Mouse (Mus musculus) kidney, postnatal 0 days (tissue): ENCODE measurements at regions not wholly inside any gene's neighbourhood (a gene's known extent, or its start where the extent isn't known, plus 50 kb on each side); places are given as distances from the start of the nearest gene placed in this dataset.

Experiments used
- ATAC-seq: fragments of 200-750 bp; cut with Nextera tagmentation; replicated peaks from 2 replicates; pipeline ENCODE4 v1.8.0; 2017; ENCODE audit warnings: low read depth, moderate number of reproducible peaks, moderate TSS enrichment, moderate library complexity; ENCODE audit not compliant: low FRiP score
- DNase-seq: peaks from one replicate; pipeline ENCODE4 v3.0.0-alpha.2; 2016; ENCODE audit warnings: low spot score
- H3K27ac ChIP-seq: fragments of 300-500 bp; sonication (generic); 2 replicates; pipeline ENCODE4 v1.5.1; 2014; ENCODE audit warnings: mild to moderate bottlenecking
- H3K27me3 ChIP-seq: fragments of 300-500 bp; sonication (generic); 2 replicates; pipeline ENCODE4 v1.6.1; 2014; ENCODE audit warnings: low read length, mixed read lengths; ENCODE audit not compliant: insufficient read depth
- H3K36me3 ChIP-seq: fragments of 300-500 bp; sonication (generic); 2 replicates; pipeline ENCODE4 v1.6.1; 2014; ENCODE audit warnings: low read length, mixed read lengths; ENCODE audit not compliant: insufficient read depth
- H3K4me1 ChIP-seq: fragments of 300-500 bp; sonication (generic); replicated peaks from 2 replicates; pipeline ENCODE4 v1.6.1; 2014; ENCODE audit warnings: antibody characterized with exemption, low read length, mixed read lengths; ENCODE audit not compliant: insufficient read depth
- H3K4me2 ChIP-seq: fragments of 300-500 bp; sonication (generic); 2 replicates; pipeline ENCODE4 v1.6.1; 2014; ENCODE audit warnings: mild to moderate bottlenecking, low read length, moderate library complexity, mixed read lengths
- H3K4me3 ChIP-seq: fragments of 300-500 bp; sonication (generic); replicated peaks from 2 replicates; pipeline ENCODE4 v1.5.1; 2014; ENCODE audit warnings: low read depth, low read length
- H3K9ac ChIP-seq: fragments of 300-500 bp; sonication (generic); 2 replicates; pipeline ENCODE4 v1.6.1; 2014; ENCODE audit warnings: low read depth, low read length
- H3K9me3 ChIP-seq: fragments of 300-500 bp; sonication (generic); replicated peaks from 2 replicates; pipeline ENCODE4 v1.6.1; 2016; ENCODE audit warnings: low read length, inconsistent platforms, mixed read lengths
- CTCF ChIP-seq: IDR thresholded peaks from 2 replicates; pipeline ENCODE4 v1.5.1; 2016; ENCODE audit warnings: antibody characterized with exemption, low read depth, mild to moderate bottlenecking, moderate library complexity
- WGBS: fragments of 180-500 bp; shearing (Covaris S2); extraction: QIAGEN DNeasy Blood & Tissue Kit; methylation state at CpG from one replicate; pipeline ENCODE4 v1.1.7; 2014; 5-methylcytosine and 5-hydroxymethylcytosine counted together

- WGBS, result 39% methylated on average over 13 of the region's 13 CpGs
- DNase-seq, result peak; percentile 67
- peak overlapping the region; percentile 70 for H3K27ac ChIP-seq
- H3K36me3 ChIP-seq, result no peaks in the 10 kb centered on the region
- H3K4me1 ChIP-seq, result peaks cover 22% of the 10 kb centered on the region
- H3K4me2 ChIP-seq, result no peak overlapping the region
- 0 out of 2 replicates have a peak overlapping the region, but pooled peaks have one; percentile 8 for H3K9ac ChIP-seq
- H3K27me3 ChIP-seq, result no peaks in the 10 kb centered on the region
- H3K4me3 ChIP-seq, result no peak overlapping the region
- no peak for TF ChIP-seq CTCF
- no peaks in the 10 kb centered on the region for H3K9me3 ChIP-seq
- no peak for ATAC-seq
These were observed 66.1 kb upstream of the Haao start for GRCm38 (mm10) chr17:83913711-83914415.

- WGBS, result 85% methylated on average over 6 of the region's 6 CpGs
- ATAC-seq, result no peak
- H3K27me3 ChIP-seq, result no peaks in the 10 kb centered on the region
- H3K4me1 ChIP-seq, result peaks cover 22% of the 10 kb centered on the region
- H3K9me3 ChIP-seq, result no peaks in the 10 kb centered on the region
- TF ChIP-seq CTCF, result no peak
- DNase-seq, result no peak
- no peak overlapping the region for H3K9ac ChIP-seq
- H3K36me3 ChIP-seq, result no peaks in the 10 kb centered on the region
- H3K27ac ChIP-seq, result no peak overlapping the region
- H3K4me2 ChIP-seq, result no peak overlapping the region
- H3K4me3 ChIP-seq, result no peak overlapping the region
These were observed 64.7 kb upstream of the Haao start for GRCm38 (mm10) chr17:83912421-83912820.

- Histone ChIP-seq H3K9me3 (no peaks in the 10 kb centered on the region), H3K27me3 (no peaks in the 10 kb centered on the region)
- 70% methylated on average over 6 of the region's 6 CpGs for WGBS
These were observed 61.0 kb upstream of the Haao start for GRCm38 (mm10) chr17:83908811-83909210.

GRCm38 (mm10) chr17:83907538-83907937 is 59.8 kb upstream of the Haao start:
- no peak for TF ChIP-seq CTCF
- no peak overlapping the region for H3K9ac ChIP-seq
- DNase-seq, result no peak
- 77% methylated on average over 3 of the region's 3 CpGs for WGBS
- no peaks in the 10 kb centered on the region for H3K36me3 ChIP-seq
- H3K27ac ChIP-seq, result no peak overlapping the region
- H3K4me3 ChIP-seq, result no peak overlapping the region
- H3K9me3 ChIP-seq, result no peaks in the 10 kb centered on the region
- no peaks in the 10 kb centered on the region for H3K4me1 ChIP-seq
- no peaks in the 10 kb centered on the region for H3K27me3 ChIP-seq
- H3K4me2 ChIP-seq, result no peak overlapping the region
- ATAC-seq, result no peak

More at GRCm38 (mm10) chr17:83908811-83909210, 61.0 kb upstream of the Haao start:
- Histone ChIP-seq H3K4me2 (no peak overlapping the region), H3K4me3 (no peak overlapping the region), H3K27ac (no peak overlapping the region), H3K36me3 (no peaks in the 10 kb centered on the region), H3K9ac (no peak overlapping the region), H3K4me1 (peaks cover 5% of the 10 kb centered on the region)
- ATAC-seq (no peak), DNase-seq (no peak)
- TF ChIP-seq CTCF, result no peak

- ATAC-seq, result no peak
- DNase-seq, result no peak
- Histone ChIP-seq H3K4me1 (no peaks in the 10 kb centered on the region), H3K27me3 (no peaks in the 10 kb centered on the region), H3K36me3 (no peaks in the 10 kb centered on the region), H3K9me3 (no peaks in the 10 kb centered on the region), H3K4me2 (no peak overlapping the region), H3K9ac (no peak overlapping the region), H3K27ac (no peak overlapping the region), H3K4me3 (no peak overlapping the region)
- TF ChIP-seq CTCF, result no peak
- WGBS, result 90% methylated on average over 12 of the region's 12 CpGs
These were observed 59.2 kb upstream of the Haao start for GRCm38 (mm10) chr17:83906751-83907537.

GRCm38 (mm10) chr17:83903467-83903866 is 55.7 kb upstream of the Haao start:
- H3K27ac ChIP-seq, result no peak overlapping the region
- no peak overlapping the region for H3K9ac ChIP-seq
- H3K36me3 ChIP-seq, result no peaks in the 10 kb centered on the region
- TF ChIP-seq CTCF, result peak; percentile 98
- DNase-seq, result peak; percentile 98
- no peak overlapping the region for H3K4me3 ChIP-seq
- H3K4me1 ChIP-seq, result no peaks in the 10 kb centered on the region
- peak; percentile 65 for ATAC-seq
- H3K27me3 ChIP-seq, result no peaks in the 10 kb centered on the region
- 6% methylated on average over 7 of the region's 7 CpGs for WGBS
- H3K4me2 ChIP-seq, result no peak overlapping the region
- H3K9me3 ChIP-seq, result no peaks in the 10 kb centered on the region
